Mouse (Mus musculus) v-Abl transformed pro-B cells (cell line): ENCODE measurements around the gene Osbpl7.

Experiments
- in situ Hi-C, 2 experiments: fragments of 400-800 bp; cut with MboI; formaldehyde crosslinking; loops; one replicate each; pipeline ENCODE4 v1.15.1; 2025; ENCODE audit not compliant: unreplicated experiment in 2 of 2

The Osbpl7 gene

DNA sequence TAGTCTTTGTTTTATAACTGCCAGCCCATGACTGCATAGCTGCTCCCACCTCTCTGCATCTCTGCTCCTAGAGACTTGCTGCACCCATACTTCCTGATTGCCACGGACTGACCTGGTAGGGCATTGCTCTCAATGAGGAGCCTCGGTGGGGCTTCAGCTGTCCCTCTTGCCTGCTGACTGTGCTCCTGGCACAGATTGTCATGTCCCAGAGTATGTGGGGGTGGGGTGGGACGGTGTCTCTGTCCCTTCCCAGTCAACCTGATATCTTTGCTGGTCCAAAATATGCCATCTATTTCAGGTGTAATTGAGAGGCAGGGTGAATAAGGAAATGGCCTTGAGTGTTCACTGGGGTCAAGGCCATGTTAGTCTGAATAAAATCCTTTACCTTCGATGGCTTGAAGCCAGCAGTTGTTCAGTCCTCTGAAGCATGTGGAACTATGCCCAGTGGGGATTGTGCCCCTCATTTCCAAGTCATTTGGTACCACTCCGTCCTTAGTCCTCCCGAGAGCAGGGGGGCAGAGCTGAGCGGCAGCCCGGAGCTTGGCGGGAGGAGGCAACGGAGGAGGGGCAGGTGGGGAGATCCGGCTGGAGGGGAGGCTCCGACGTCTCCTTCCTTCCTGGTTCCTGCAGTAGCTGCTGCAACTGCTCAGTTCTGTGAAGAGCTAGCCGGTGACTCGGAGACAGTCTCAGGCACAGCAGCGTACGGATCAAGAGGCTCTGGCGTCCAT is at the start of gene Osbpl7:
Gene Osbpl7, plus strand, starts transcription at position 413 of the 728 bp plus-strand sequence.
- in situ Hi-C loops: loop anchor here in 1 of 2 experiments (25.0 kb wide), 1 partner anchor 763 kb away; the partner anchor contains the start of genes Hoxb6, Hoxb7 and Hoxb8

DNA sequence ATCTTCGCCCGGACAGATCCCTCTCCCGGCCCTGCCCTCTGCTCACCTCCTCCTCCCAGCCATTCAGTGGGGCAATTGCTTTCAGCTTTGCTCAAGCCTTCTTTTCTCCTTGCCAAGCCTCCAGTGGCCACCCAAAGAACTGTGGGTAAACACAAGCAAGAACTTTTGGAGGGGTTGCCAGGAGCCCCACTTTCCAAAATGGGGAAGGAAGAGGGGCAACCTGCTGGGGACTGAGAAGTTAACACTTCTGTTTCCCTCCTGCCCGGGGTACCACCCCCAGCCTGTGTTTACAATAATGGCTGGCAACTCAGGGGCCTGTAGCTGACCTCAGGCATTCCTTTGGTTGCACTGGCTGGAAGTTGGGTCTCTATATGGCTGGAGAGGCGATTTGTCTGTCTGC is 47.3 kb upstream of the Osbpl7 start:
- in situ Hi-C loops: no loop called here

DNA sequence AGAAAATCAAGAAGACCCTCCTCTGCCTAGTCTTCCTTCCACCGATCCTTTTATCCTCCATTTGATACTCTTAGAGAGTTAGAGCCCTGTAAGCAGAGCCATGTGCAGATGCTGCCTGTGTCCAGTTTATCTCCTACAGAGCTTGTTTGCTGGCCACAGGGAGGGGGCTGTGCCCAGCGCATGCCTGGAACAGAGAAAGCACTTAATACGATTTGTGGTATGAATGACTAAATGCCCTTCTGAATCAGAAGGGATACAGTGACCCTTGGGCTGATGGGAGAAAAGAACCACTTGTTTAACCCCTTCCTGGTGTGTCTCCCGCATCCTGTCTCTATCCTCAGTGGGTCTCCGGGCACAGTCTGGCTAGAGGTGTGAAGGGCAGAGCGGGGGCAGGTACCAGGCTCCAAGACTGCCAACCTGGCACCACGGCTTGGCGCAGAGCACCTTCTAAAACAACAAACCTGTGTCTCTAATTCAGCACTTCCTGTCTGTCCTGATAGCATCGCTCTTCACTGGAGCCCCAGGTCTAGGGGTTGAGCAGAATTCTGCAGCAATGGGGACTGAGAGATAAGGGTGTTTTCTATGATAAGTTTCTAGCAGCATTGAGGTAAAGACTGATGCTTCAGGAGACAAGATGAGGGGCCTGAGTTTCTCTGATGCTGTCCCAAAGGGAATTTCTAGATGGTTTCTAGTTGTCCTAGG is 43.2 kb upstream of the Osbpl7 start:
- in situ Hi-C loops: no loop called here

DNA sequence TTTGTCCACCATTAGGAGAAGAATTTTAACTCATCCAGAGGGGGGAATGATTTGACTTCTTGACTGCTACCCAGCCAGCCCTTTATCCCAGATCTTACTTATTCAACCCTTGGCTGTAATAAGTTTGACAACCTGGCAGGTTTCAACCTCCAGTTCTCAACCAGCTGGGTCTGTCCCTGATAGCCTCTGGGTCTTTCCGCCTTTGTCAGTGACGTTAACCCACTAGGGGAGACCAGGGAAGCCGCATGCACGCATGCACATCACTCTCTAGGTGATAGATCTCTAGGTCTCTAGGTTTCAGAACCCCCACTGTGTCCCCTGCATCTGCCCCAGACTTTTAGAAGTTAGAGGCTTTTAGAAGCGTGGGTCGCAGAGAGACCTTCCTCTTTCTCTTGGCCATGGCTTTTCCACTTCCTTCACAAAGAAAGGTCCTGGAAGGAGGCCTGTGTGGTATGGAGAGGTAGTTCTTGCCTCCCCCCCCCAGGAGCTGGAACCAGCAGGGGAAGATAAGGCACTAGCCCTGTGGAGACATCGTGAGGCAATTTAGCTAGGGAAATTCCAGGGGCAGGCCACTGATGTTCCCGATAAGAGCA is 41.1 kb upstream of the Osbpl7 start:
- in situ Hi-C loops: no loop called here

DNA sequence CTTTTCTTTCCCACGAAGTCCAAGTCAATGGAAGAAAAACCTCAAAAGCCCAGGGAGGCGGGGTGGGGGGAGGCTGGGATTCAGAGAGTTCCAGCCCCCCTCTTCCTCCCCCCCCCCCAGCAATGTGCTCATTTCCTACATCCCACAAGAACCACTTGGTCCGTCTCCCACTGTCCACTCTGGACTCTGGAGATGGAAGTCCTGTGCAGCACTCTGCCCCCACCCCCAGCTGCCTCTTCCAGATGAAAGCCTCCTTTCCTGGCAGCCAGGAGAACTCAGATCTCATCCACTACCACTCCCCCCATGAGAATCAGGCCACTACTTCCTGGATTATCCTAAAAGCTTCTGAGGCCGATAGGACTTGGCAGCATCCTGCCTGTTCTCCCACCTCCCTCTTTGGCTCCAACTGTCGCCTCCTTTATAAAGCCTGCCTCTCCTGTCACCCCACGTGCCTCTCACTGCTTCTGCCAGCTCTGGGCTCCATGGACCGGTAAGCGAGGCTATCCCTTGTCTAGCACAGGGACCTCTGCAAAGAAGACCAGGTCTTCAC is 37.2 kb upstream of the Osbpl7 start, which contains the start of gene Sp6:
Gene Sp6, plus strand, starts transcription at position 274 of the 550 bp plus-strand sequence.
- in situ Hi-C loops: no loop called here

DNA sequence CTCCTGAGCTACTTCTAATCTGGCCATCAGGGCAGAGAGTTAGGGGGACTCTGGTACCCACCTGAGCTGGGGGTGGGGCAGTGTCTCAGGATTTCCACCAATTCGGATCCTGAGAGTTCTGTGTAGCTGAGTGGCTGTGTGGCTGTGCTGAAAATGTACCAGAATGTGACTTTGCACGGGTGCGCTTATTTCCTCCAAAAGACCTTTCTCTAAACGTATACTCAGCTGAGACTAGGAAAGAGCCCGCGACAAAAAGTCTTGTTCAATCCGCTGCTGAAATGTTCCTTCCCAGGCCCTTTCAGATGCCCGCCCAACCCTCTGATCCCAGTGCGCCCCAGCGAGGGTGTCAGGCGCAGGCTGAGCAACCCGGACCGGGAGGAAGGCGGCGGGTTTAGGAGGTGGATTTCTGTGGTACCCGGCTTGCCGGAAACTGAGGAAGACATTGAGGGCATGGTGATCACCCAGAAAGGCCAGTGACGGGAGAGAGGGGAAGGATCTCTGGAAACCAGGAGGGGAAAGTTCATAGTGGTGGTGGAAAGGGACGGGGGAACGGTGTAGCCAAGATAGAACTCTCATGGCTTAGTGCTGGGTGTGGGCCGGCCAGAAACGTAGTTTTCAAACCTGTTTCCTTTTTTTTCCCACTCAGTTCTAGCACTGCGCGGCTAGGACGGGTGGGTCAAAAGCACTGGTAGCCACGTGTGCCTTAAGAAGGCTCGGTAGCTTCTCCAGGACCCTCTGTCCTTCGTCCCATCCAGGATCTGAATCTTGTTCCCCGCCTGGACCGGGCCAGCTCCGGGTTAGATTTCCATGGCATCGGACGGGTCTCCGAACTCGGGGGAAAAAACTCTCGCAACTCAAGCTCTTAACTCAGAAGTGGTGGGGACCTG is 32.5 kb upstream of the Osbpl7 start:
- in situ Hi-C loops: no loop called here

DNA sequence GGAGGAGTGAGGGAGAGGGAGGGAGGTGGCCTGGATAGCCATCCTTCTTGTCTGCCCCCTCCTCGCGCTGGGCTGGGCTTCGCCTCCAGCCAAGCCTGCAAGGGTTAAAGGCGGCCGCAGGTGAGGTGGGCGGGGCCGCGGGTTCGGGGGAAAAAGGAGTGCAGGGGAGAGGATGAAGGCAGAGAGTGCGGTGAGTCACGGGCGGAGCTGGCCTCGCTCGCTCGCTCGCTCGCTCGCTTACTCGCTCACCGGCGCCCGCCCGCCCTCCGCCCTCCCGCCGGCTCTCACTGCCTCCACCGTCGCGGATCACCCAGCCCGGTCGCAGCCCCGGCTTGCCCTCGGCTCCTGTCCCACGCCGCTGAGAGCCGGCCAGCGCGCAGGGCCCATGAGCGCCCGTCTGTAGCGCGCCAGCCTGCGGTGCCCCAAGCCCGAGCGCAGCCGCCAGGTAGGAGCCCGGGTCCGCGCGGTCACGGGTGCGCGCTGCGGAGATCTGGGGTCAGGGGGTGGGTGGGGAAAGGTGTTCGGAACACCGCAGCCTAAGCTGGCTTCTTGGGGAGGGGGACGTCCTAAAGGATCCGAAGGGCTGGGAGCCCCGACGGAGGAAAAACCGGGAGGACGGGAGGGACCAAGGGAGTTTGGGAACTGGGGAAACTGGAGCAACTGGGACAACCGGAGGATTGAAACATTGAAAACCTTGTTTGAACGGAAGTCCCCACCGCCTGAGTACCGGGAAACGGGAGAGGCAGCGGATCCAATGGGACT is 31.7 kb upstream of the Osbpl7 start:
- in situ Hi-C loops: no loop called here

DNA sequence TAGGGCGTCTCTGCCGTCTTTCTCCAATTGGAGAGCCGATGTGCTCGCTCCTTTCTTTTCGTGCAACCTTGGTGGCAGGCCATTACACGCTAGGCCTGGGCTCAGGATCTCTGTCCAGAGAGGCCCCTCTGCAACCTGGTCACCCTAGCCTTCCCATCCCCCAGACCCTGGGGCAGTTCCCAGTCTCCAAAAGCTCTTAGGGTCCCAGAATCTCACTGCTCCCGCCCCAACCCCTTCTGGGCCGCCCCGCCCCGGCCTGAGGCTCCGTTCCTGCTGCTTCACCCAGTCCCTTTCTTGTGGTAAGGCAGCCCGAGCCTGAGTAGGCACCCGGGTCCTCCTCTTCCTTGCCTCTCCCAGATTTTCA is 31.1 kb upstream of the Osbpl7 start:
- in situ Hi-C loops: no loop called here

DNA sequence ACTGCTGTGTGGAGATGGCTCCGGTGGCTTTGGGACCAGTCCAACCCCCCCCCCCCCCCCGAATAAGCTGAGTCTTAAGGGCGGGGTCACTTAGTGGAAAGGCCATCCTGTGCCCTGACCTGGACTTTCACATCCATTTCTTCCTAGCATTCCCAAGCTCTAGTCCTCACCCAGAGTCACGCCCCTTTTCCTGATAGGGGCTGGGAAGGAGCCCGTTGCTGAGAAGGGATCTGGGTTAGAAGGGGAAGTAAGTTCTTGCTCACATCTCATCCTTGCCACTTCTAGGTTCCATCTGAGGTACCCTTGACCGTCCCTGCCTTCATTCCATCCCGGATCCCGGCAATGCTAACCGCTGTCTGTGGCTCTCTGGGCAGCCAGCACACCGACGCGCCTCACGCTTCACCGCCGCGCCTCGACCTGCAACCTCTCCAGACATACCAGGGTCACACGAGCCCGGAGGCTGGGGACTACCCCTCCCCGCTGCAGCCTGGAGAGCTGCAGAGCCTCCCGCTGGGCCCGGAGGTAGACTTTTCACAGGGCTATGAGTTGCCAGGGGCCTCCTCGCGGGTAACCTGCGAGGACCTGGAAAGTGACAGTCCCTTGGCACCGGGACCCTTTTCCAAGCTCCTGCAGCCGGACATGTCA is 29.2 kb upstream of the Osbpl7 start:
- in situ Hi-C loops: loop anchor here (5.0 kb wide), 2 partner anchors 34 to 39 kb away; partner anchors contain the start of gene Sp2 (in 1 of the 2)

DNA sequence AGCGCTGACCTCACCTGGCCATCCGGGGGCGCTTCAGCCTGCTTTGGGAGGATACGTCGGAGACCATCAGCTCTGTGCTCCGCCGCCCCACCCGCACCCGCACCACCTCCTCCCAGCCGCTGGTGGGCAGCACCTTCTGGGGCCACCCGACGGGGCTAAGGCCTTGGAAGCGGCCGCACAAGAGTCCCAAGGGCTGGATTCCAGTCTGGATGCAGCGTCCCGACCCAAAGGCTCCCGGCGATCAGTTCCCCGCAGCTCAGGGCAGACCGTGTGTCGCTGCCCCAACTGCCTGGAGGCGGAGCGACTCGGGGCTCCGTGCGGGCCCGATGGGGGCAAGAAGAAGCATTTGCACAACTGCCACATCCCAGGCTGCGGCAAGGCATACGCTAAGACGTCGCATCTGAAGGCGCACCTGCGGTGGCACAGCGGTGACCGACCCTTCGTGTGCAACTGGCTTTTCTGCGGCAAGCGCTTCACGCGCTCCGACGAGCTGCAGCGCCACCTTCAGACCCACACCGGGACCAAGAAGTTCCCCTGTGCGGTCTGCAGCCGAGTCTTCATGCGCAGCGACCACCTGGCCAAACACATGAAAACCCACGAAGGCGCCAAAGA is 28.4 kb upstream of the Osbpl7 start:
- in situ Hi-C loops: loop anchor here (5.0 kb wide), 2 partner anchors 35 to 40 kb away; partner anchors contain the start of gene Sp2 (in 1 of the 2)

DNA sequence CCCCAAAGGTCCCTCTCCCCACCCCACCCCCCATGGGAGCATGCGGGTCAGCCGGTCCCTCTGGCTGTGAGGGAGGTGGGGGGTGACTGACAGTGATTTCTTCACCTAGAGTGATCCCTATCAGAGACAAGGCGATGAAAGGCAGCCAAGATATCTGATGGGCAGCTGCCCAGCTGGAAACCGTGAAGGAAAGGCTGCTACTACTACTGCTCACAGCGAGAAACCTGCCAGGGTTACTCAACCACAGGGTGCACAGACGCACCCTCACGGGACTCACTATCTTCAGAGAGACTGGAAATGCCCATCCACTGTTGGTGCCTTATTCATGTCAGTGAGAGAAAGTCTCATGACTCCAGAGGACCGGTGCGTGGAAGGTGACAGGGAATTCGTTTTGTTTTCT is 25.5 kb upstream of the Osbpl7 start:
- in situ Hi-C loops: loop anchor here (5.0 kb wide), 3 partner anchors 38 to 108 kb away; partner anchors contain the start of genes Cdk5rap3 (in 2 of the 2) and Sp2 (in 1 of the 2)

DNA sequence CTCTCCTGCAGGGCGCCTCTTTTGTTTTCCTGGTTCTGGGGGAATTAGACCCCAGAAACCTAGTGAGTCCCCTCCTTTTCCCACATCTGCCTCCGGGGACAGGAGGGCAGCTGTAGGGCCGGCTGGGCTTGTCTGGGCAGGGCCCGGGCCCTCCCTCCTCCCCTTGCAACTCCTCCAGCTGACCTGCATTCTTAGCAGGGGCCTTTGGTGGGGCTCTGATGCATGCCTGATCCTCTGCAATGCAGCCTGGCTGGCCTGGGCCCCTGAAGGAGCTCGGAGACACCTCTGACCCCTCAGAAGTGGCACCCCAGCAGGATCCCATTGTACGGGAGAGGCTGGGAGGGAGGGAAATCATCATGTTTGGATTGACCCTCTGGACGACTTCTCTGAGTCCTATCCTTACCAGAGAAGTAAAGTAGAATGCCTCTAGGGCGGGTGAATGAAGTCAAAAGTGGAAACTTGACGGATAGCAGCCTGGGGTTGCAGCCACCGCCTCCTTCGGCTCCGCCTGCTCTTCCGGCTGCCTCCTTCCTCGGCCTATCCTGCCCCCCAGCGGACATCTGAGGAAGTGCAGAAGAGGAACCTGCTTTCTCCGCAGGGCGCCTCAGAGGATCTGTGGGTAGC is 24.6 kb upstream of the Osbpl7 start:
- in situ Hi-C loops: loop anchor here (5.0 kb wide), 1 partner anchor 109 kb away; the partner anchor contains the start of gene Cdk5rap3 (in 2 of the 2)

DNA sequence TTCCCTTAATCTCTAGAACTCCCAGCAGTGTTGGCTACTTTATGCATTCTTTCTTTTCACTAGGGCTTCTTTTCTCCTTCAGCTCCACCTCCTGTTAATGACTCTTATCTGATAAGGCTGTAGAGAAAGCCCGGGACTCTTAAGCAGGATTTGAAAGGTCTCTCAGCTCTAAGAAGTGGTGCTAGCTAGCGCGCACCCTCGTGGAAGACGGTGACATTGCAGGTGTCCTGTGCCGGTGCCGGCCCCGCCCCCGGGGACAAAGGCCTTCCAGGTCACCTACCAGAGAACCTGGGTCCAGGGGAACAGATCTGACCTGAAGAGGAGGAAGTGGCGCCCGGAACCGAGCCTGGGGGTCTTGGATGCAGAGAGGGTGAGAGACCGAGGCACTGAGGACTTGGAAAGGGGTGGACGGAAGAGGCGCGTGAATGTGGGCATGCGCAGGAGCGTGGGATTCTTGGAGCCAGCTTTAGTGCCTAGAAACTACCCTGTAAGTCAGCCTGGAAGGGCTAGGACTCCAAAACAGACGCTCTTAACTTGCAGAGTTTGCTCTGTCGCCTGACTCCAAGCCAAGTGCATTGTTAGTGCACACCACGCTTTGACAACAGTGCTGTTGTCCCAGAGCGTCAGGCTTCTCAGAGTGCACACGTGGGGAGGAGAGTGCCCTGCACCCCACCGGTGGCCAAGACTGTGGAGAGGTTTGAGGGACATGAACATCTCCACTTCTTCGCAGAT is 20.6 kb upstream of the Osbpl7 start, which contains the start of gene Scrn2:
Gene Scrn2, plus strand, starts transcription at position 253 of the 732 bp plus-strand sequence.
- in situ Hi-C loops: loop anchor here (5.0 kb wide), 1 partner anchor 113 kb away; the partner anchor contains the start of gene Cdk5rap3 (in 2 of the 2)

DNA sequence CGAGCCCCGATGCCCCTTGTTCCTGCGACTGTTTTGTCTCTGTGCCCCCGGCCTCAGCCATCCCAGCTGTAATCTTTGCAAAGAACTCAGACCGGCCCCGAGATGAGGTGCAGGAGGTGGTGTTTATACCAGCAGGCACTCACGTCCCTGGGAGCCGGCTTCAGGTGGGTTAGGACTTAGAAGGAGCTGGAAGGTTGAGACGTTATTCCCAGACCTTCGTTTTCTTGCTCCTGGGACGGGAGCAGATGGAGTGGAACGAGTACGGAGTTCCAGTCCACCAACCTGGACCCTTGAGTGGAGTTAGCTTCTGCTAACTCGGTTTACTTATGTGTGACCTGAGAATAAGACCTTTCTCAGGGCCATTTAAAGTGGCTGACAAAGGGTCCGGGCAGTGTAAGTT is 20.0 kb upstream of the Osbpl7 start:
- in situ Hi-C loops: no loop called here

DNA sequence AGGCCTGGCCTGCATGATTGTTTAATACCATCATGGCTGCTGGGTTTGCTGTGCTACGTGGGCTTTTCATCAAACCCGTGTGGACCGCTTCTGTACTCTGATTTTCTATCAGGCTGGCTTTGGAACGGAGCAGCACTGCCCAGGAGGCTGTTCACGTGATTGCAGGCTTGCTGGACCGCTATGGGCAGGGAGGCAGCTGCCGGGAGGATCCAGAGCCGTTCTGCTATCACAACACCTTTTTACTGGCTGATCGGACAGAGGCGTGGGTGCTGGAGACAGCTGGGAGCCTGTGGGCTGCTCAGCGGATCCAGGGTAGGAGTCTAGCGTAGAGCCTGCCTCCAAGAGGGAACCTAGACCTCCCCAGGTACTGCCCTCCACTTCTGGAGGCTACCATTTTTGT is 18.5 kb upstream of the Osbpl7 start:
- in situ Hi-C loops: no loop called here

DNA sequence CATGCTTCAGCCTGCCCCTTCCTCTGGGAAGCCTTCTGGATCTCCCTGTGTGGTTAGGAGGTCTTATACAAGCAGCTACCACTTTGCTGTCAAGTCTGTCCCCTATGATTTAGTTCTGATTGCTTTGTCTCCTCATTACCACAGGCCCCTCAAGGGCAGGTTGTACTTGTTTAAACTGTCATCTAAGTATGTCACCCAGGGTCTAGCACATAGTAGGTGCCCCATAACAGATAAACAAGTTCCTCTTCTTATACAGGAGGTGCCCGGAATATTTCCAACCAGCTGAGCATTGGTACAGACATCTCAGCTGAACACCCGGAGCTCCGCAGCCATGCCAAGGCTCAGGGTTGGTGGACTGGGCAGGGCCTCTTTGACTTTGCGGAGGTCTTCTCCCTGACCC is 17.9 kb upstream of the Osbpl7 start:
- in situ Hi-C loops: no loop called here

DNA sequence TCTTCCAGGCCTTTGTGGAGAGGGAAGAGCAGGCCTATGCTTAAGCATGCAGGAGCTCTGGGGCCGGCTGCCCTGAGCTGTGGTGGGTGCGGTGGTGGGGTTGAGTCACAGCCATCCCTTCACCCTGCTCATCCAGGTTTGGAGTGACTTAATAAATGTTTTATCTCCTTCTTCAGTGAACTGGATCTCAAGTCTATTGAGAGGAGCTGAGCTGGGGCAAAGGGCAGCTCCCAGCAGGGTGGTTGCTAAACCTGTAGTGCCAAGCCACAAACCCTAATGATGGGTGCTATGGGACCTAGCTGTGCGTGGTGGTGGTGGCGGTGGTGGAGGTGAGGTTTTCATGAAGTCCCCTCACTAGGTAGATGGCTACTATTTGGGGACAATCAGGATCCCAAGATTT is 16.6 kb upstream of the Osbpl7 start:
- in situ Hi-C loops: no loop called here
